Mouse (Mus musculus): Measurements from ENCODE around the gene Lama4.

The Lama4 gene

DNA sequence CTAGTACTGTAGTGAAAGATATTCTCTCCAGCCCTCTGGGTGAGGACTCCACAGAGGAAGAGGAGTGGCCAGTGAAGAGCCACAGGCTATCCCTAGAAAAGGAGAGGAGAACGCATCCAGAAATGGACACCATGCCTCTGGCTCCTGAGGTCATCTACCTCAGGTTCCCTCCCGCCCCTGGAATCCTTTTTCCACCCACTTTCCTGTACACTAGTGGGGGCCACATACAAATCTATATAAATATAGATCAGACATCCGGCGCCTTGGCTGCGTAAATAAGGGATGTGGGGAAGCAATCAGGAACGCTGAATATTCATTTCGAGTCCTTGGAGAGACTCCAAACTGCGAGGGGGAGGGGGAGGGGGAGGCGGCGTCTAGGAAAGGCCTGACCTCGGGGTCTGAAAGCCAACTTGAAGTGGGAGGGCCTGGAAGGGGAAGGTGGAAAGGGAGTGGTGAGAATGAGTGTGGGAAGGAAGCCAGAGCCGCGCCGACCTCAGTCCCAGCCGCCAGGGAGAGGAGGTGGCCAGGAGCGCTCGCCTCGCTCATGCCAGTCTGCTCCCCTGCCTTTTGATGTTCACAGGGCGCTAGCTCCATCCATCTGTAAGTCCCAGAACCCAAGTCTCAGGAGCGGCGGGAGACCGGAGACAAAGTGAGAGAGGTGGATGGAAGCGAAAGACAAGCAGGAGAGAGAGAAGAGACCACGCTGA lies at the start of gene Lama4:
TSS of gene Lama4 (plus strand) at position 441 of the 707 bp plus-strand sequence.
- peak in 1 of 2 experiments; percentile 8 for DNase-seq (ENCODE audit: low spot score in 2 of 2)

- no peak for DNase-seq (ENCODE audit: low spot score in 2 of 2)
Measured at GRCm38 (mm10) chr10:38916027-38916617, 49.2 kb upstream of the Lama4 start.

DNA sequence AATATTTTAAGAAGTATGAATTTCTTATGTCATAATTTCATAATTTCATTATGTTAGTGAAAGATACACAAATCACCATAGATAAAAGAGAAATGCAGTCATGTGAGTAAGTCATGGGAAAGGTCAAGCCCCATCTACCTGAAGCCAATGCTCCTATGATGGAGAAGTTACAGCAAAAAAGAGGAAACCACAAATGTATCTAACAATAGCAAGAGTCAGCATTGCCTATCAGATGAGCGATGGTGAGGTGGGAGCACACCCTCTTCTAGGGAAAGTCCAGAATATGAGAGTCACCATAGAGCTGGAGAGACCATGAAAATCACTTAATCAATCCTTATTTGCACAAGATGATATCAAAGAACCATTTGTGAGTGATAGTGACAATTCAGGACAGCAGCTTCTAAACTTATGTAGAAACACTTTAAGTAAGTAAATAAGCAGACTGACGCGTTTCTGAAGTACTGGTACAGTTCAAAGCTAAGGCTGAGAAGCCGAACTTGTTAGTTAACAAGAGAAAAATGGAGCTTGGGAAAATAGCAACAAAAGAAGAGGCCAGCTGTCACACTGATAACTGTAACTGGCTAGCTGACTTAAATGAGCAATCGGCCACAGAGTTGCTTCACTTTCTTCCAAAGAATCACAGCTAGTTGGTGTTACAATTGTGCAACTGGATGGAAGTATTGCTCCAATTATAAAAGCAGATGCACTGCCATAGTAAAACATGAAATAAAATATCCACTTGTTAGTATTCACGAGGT lies 36.2 kb upstream of the Lama4 start:
- no peak for DNase-seq (ENCODE audit: low spot score in 2 of 2)

GRCm38 (mm10) chr10:38944701-38945100 lies 20.6 kb upstream of the Lama4 start:
- no peak for DNase-seq (ENCODE audit: low spot score in 2 of 2)

GRCm38 (mm10) chr10:38961920-38962319 lies 3.4 kb upstream of the Lama4 start:
- DNase-seq (ENCODE audit: low spot score in 2 of 2), result no peak

DNA sequence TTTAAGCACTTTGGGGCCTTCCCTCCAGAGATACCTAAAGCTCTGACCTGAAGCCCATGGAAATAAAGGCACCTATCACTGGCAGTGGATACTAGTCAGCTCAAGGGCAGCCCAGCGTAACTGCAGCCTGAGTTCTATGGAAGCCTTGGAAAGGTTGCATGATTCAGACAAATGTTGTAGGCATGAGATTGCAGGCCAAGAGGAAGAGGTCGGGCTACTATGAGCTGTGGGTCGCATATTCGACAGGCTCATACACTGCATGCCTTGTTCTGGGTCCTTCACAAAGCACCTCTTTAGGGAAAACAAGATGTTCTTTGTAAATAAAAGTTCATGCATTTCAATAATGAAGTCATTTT lies 618 bp upstream of the Lama4 start:
- DNase-seq (ENCODE audit: low spot score in 2 of 2), result no peak

DNA sequence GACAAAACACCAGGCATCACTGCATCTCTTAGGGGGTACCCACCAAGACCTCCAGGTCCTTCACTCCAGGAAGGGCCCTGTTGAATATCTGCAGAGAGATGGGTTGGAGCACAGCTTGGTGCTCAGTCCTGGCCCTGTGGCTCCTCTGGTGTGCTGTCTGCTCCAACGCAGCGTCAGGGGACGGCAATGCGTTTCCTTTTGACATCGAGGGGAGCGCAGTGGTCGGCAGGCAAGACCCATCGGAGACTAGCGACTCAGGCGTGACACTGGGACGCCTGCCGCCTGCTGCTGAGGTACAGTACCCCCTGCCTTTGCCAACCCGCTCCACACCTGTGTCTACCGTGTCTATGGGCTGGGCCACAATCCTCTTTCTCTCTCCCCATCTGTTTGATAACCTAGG lies 542 bp downstream of the Lama4 start:
- no peak for DNase-seq (ENCODE audit: low spot score in 2 of 2)

DNA sequence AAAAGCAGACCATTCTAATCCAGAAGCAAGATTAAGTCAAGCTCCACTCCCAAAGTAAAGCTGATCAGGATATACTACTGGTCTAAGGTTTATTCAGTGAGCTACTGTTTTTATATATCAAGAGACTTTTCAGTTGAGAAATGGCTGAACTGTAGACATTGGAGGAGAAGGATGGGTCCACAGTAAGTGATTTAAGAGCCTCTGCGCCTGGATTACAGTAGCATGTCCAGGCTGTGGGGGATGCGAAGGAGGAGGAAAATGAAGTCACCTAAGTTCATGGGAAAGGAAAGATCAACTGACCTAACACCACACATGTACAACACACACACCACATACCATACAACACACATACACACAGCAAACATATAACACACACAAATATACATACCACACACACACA lies 1.3 kb downstream of the Lama4 start:
- no peak for DNase-seq (ENCODE audit: low spot score in 2 of 2)

DNA sequence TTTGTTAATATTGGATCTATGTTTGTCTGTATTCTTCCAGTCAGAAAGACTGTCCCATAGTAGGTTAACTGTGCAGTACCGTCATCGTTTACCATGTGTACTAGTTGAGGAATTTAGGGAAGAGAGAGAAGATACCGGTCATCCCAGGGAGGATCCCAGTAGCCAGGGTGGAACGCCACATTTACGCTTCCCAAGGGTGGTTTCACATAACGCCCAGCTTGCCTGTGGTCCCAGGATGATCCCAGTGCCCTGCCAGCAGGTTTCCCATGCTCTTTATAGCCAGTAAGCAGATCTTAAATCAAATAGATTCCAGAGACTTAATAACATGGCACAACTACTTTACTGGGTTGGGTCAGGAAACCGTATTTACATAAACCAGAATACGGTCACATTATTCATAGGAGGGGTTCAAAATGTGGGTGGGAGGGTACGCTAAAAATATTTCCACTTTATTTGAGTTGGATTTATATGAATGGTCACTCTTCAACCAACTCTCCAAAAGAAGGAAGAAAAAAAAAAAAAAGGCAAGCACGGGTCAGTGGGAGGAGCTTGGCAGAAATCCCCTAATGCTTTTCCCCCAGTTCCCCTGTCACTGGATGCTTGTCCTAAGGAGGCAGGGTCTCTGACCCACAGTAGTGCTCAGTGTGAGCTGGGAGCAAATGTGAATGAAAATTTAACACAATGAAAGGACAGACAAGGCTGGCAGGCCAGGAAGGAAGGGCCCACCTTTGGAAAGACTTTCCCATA lies 3.2 kb downstream of the Lama4 start:
- DNase-seq (ENCODE audit: low spot score in 2 of 2), result no peak

- DNase-seq (ENCODE audit: low spot score in 2 of 2), result no peak
Measured at GRCm38 (mm10) chr10:38969543-38969942, 4.2 kb downstream of the Lama4 start.

DNA sequence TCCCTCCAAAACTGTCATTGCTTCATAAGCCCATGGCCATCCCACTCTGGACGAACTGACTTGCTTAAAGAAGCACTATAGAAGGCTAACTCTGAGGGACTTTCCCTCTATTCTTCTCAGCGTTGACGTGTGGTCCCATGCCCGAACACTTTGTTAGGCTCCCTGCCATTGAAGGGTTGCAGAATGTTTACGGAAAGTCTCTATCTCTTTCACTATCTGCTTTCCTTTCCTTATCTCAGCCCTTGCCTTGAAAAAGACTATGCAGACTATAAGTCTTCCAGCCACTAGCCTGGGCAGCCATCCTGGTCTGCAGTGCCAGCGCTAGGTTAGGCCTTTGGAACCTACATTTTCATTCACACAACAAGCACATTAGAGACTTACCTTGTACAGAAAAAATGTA lies 4.7 kb downstream of the Lama4 start:
- no peak for DNase-seq (ENCODE audit: low spot score in 2 of 2)

- no peak for DNase-seq (ENCODE audit: low spot score in 2 of 2)
Measured at GRCm38 (mm10) chr10:38972221-38972946, 7.1 kb downstream of the Lama4 start.

- DNase-seq (ENCODE audit: low spot score in 2 of 2), result no peak
Measured at GRCm38 (mm10) chr10:38973016-38973415, 7.7 kb downstream of the Lama4 start.

- DNase-seq (ENCODE audit: low spot score in 2 of 2), result no peak
Measured at GRCm38 (mm10) chr10:38978195-38978594, 12.9 kb downstream of the Lama4 start.

GRCm38 (mm10) chr10:38979699-38980098 lies 14.4 kb downstream of the Lama4 start:
- DNase-seq (ENCODE audit: low spot score in 2 of 2), result no peak

DNA sequence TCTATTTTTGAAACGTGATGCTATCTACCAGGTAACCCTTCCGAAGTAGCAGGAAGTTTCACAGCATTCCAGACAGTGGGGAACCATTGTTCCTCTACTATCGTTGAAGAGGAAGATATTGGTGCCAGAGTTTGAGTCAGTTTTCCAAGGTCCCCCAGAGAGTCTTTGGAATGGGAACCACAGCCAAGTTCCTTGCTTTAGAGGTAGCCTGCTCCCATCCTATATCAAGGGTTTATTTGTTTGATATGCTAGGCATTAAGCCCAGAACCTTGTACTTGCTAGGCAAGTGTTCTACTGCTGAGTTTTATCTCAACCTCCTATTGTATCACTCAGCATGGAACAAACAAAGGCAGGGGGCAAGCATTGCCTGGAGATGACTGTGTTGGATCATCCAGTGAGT lies 15.7 kb downstream of the Lama4 start:
- DNase-seq (ENCODE audit: low spot score in 2 of 2), result no peak

GRCm38 (mm10) chr10:38984358-38985075 lies 19.2 kb downstream of the Lama4 start:
- no peak for DNase-seq (ENCODE audit: low spot score in 2 of 2)

DNA sequence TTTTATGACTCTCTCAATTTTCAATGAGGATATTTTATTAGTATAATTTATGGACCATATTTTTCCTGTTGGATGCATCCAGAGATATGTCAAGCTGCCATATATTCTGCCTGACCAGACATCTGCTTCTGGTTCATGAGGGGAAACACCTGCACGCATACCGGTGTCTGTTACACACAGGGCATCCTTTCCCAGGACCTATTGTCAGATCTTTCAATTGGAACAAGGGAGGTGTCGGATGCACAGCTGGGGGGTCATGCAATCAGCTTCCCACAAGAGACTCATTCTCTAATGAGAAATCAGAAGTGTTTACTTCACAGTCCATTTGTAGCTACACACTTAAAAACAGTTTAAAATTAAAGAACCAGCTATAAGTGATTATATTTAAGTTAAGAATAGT lies 20.7 kb downstream of the Lama4 start:
- DNase-seq (ENCODE audit: low spot score in 2 of 2), result no peak

- DNase-seq (ENCODE audit: low spot score in 2 of 2), result no peak
Measured at GRCm38 (mm10) chr10:38992827-38993226, 27.5 kb downstream of the Lama4 start.

DNA sequence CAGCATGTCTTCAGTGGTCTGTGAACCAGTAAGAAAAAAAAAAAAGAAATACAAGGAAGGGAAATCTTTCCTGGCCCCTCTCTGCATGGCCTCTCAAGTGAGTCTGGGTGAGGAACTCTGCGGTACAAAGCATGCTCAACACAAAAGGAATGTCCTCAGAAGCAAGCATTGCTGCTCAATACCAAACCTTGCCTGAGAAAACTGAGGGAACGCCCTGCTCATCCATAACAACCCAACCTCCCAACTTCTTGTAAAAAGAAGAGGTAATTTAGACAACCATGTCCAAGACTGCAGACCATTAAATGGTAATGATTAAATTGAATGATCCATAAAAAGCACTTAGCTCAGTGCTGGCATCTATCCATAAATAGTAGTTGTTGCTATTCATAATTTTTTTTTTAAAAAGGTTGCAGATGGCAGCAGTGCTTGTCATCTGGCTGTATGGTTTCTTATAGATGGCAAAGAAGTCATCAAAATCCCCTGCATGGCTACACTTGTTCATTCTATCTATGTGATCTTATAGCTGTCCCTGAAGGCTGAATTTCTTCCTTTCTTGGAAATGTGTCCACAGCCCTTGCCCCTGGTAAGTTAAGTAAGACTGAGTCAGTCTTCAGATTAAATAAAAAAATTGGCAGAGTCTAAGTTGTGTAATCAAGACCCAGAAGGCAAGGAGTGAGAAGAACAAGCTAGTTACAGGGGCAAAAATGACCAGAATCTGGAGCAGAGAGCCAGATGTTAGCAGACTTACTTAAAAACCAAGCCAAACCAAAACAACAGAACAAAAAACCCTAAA lies 28.5 kb downstream of the Lama4 start:
- DNase-seq (ENCODE audit: low spot score in 2 of 2), result no peak
